Mouse (Mus musculus) cerebellum, adult (tissue): ENCODE measurements at regions not wholly inside any gene's neighbourhood (a gene's known extent, or its start where the extent isn't known, plus 50 kb on each side); places are given as distances from the start of the nearest gene placed in this dataset.
"Not testable (repeated sequence)": the region's sequence is repeated elsewhere in the genome, so short reads cannot be mapped to it uniquely, and the experiment has no call there.

Source experiments
- ATAC-seq: cut with Nextera tagmentation; 2 replicates; pipeline ENCODE4 v1.9.2; 2017; ENCODE audit warnings: mild to moderate bottlenecking, moderate library complexity, mixed read lengths; ENCODE audit not compliant: insufficient number of reproducible peaks, low FRiP score, low TSS enrichment

- no peak for ATAC-seq
Observed at GRCm38 (mm10) chr6:140243411-140244151, 180.3 kb upstream of the Plekha5 start.

- no peak for ATAC-seq
Observed at GRCm38 (mm10) chr6:140239356-140239755, 184.5 kb upstream of the Plekha5 start.

- ATAC-seq, result no peak
Observed at GRCm38 (mm10) chr6:140231537-140231936, 190.3 kb upstream of the Plcz1 start.

- no peak for ATAC-seq
Observed at GRCm38 (mm10) chr6:140229295-140229694, 188.0 kb upstream of the Plcz1 start.

- no peak for ATAC-seq
Observed at GRCm38 (mm10) chr6:140228741-140229140, 187.5 kb upstream of the Plcz1 start.

- no peak for ATAC-seq
Observed at GRCm38 (mm10) chr6:140222534-140223324, 181.5 kb upstream of the Plcz1 start.

- no peak for ATAC-seq
Observed at GRCm38 (mm10) chr6:140221653-140222272, 180.5 kb upstream of the Plcz1 start.

- no peak for ATAC-seq
Observed at GRCm38 (mm10) chr6:140218789-140219188, 177.5 kb upstream of the Plcz1 start.

- no peak for ATAC-seq
Observed at GRCm38 (mm10) chr6:140212403-140212802, 171.1 kb upstream of the Plcz1 start.

- ATAC-seq, result no peak
Observed at GRCm38 (mm10) chr6:140210141-140210540, 168.9 kb upstream of the Plcz1 start.

GRCm38 (mm10) chr6:140209083-140209482 is 167.8 kb upstream of the Plcz1 start:
- ATAC-seq, result no peak

- ATAC-seq, result no peak
Observed at GRCm38 (mm10) chr6:140208375-140208774, 167.1 kb upstream of the Plcz1 start.

- not testable (repeated sequence) for ATAC-seq
Observed at GRCm38 (mm10) chr6:140206676-140207075, 165.4 kb upstream of the Plcz1 start.

GRCm38 (mm10) chr6:140201356-140201755 is 160.1 kb upstream of the Plcz1 start:
- no peak for ATAC-seq

GRCm38 (mm10) chr6:140200322-140200721 is 159.1 kb upstream of the Plcz1 start:
- ATAC-seq, result no peak

- no peak for ATAC-seq
Observed at GRCm38 (mm10) chr6:140198036-140198435, 156.8 kb upstream of the Plcz1 start.

GRCm38 (mm10) chr6:140197113-140197675 is 155.9 kb upstream of the Plcz1 start:
- no peak for ATAC-seq

GRCm38 (mm10) chr6:140194276-140194675 is 153.0 kb upstream of the Plcz1 start:
- no peak for ATAC-seq

GRCm38 (mm10) chr6:140193084-140193939 is 152.1 kb upstream of the Plcz1 start:
- no peak for ATAC-seq

- no peak for ATAC-seq
Observed at GRCm38 (mm10) chr6:140192526-140192925, 151.3 kb upstream of the Plcz1 start.
